Mouse (Mus musculus) erythroblast, embryonic 14.5 days (primary cell): ENCODE data around the gene Smad5.

Experiments used
- GATA1 ChIP-seq: IDR thresholded peaks from 2 replicates; pipeline ENCODE4 v1.6.1; 2012; ENCODE audit warnings: low read length, inconsistent platforms, mixed read lengths
- TAL1 ChIP-seq: IDR thresholded peaks from 3 replicates; pipeline ENCODE4 v1.6.1; 2012; ENCODE audit warnings: low read length, inconsistent platforms, mixed read lengths

DNA sequence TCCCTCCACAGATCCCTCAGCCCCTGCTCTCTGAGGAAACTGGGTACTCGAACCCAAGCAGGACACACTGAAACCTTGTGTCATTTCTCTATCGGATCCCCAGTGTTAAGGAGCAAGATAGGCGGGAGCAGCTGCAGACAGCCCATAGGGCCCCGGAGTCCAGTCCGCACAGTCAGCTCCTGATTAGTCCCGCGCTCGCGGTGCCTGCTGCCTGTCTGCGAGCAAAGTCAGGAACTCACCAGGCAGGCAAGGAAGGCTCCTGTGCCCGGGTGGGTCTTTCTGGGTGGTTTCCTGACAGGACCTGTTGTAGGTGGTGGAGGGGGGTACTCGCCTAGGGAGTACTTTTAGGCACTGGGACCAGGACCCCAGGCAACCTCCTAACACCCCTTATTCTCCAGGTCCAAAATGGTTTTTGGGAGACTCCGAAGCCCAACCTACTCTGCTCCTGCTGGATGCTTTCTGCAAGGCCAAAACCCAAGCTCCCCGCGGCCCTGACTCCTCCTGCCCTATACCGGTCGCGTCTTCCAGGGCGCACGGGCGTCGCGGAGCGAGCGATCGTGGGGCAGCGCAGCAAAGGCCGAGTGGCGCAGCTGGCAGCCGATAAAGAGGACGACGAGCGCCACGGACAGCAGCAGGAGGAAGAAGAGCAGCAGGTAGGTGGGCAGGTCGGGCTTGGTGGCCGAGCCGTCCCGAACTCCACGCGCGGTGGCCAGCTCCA lies 49.8 kb downstream of the Smad5 start:
- no peak for TF ChIP-seq GATA1
- TF ChIP-seq TAL1: no peak
